Mouse (Mus musculus) frontal cortex, postnatal 25 days (tissue): ENCODE measurements around the gene Cd22.
"Not testable (repeated sequence)": the region's sequence is repeated elsewhere in the genome, so short reads cannot be mapped to it uniquely, and the experiment has no call there.

ENCODE experiments used
- DNase-seq, 2 experiments: peaks; one replicate each; pipeline ENCODE4 v3.0.0; 2022; ENCODE audit warnings: low spot score in 2 of 2

The Cd22 gene

DNA sequence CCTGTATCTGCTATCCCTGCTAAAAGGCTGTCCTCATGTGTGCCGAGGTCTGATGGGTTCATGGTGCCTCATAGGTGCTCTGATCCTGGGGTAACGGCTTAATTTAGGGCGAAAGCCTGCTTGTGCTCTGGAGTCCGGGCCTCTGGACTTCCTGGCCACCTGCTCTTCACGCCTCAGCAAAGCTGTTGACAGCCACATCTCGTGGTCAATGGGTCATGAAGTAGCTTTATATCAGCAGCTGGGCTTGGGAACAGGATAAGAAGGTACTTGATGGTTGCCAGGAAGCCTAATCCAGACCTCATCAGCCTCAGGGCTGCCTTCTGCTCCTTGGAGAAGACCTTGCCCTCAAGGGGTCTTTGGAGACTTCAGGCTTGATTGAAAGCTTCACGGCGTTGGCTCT is 16.8 kb downstream of the Cd22 start:
- DNase-seq: no peak

GRCm38 (mm10) chr7:30861464-30861863 is 18.7 kb downstream of the Cd22 start, which contains the start of gene Ffar1:
Gene Ffar1 (minus strand): TSS chr7:30861564.
- no peak for DNase-seq

DNA sequence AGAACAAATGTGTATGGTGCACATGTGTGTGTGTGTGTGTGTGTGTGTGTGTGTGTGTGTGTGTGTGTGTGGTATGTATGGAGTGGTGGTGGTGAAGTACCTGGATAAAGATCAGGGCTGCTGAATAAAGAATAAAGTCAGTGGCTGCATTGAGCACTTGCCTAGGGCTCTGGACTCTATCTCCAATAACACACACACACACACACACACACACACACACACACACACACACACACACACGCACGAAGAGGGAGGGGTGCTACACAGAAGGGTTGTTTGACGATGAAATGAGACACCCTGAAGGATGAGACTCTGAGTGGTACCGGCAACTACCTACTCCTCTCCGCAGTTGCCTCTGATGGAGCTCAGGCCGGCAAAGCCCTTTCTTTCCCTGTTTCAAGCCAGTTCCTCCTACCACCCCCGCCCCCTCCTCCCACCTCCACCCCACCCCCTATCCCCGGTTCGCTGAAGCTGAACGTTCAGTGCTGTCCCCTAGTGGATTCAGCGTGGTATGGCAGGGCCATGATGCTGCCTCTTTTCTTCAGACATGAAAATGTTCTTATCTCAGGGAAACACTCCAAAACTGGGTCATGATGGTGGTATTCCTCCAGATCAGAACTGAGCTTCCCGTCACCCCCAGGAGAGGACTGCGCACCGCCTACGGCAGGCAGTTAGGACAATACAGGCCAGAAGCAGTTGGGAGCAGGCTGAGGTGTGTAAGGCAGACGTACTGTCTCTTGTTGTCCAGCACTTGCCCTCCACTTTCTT is 20.3 kb downstream of the Cd22 start:
- DNase-seq: peak; percentile 27 to 43

DNA sequence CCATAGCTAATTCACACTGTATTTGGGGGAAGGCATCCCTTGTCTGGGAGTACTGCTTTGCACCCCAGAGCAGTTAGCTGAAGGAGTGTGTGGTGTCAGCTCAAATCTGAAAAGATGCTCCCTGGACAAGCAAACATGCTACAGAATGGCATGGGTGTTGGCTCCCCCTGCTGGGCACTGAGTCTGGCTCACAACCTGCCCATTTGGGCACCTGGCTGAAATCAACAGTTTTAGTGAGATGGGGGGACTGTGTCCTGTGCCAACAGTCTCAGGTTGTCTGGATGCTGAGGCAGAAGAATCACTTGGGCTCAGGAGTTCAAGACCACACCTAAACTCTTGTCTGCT is 20.9 kb downstream of the Cd22 start:
- DNase-seq: peak; percentile 71

DNA sequence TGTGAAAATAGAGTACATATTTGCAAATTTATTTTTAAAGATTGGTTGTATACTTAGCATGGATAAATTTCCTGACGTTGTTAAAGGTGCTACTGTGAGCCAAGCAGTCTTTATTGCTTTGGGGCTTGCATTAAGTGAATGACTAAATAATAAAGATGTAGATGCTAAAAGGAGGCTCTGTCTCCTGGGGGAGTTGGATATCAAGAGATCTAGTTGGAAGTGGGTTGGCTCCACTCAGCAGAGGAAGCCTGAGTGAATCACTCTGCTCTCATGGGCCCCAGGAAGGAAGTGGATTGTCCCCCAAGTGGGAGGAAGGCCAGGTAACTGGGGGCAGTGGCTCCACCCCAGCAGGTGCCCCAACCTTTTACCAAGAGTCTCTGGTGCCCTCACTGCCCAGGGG is 22.4 kb downstream of the Cd22 start:
- DNase-seq: no peak

DNA sequence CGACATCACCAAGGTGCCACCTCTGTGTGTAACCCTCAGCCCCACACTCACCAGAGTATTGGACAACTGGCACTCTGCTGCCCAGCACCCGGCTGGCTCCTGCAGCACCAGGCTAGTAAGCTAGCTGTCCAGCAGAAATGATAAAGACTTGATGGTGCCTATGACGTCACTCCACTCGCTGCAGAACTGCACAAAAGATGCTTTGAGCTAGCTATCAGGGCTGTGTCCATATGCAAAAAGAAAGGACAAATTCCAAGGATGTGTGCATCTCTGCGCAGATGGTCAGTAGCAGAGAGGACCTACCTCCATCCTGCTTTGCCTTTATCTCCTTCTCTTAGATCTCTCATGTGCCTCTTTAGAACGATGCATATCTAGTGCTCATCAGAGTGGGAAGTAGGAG is 24.1 kb downstream of the Cd22 start, which contains the start of gene Ffar3:
Gene Ffar3 (minus strand): TSS at position 101 of the 400 bp plus-strand sequence.
- DNase-seq: no peak

DNA sequence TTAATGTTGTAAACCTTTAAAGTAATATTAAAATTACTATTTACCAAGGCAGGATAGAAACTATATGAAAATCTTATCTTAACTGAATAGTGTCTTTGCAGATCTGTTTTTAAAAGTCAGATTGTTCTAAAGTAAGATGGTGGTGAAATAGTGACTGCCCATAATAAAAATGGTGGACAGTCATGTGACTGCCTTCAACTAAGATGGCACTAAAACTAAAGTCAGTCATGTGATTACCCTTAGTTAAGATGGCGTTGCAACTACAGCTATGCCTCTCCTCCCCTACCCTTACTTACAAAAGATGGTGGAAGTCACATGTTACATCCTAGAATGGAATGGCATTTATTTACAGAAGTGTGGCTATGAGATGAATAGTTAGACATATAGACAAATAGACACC is 28.7 kb downstream of the Cd22 start:
- no peak for DNase-seq

DNA sequence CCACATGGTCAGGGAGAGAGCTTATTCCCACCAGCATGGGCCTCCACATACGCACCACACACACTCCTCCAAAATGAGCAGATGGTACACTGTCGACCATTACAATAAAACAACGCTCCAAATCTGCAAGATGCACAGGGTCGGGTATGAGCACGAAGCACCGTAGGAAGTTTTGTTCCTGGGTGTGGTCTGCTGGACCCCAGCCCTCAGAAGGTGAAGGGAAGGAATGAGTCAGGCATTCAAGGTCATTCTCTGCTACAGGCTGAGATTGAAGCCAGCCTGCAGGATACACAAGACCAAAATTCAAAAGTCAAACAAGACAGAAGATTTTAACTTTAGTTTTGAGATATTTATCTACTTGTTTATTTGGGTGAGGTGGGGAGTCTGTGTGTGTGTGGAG is 32.2 kb downstream of the Cd22 start:
- DNase-seq: no peak

GRCm38 (mm10) chr7:30847386-30847785 is 32.8 kb downstream of the Cd22 start:
- no peak for DNase-seq

DNA sequence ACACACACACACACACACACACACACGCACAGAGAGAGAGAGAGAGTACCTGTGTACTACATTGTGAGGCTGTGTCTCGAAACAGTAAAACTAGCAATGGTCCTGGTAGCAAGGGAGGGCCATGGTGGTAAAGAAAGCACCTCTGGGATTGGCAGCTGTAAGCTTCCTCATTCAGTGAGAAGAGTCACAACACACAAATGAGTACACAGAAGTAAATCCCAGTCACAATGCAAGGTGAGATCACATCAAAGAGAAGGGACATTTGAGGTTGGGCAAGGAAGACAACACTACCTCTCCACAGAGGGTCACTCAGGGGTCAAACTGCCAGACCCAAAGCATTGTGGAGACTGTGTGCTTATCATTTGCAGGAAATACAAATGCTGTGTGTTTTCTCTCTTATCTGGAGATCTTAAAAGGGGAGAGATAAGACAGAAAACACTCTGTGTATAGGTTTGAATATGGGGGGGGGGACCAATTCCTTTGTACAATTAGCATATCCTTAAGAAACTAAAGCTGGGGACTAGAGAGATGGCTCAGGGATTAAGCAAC is 33.6 kb downstream of the Cd22 start:
- DNase-seq: no peak

DNA sequence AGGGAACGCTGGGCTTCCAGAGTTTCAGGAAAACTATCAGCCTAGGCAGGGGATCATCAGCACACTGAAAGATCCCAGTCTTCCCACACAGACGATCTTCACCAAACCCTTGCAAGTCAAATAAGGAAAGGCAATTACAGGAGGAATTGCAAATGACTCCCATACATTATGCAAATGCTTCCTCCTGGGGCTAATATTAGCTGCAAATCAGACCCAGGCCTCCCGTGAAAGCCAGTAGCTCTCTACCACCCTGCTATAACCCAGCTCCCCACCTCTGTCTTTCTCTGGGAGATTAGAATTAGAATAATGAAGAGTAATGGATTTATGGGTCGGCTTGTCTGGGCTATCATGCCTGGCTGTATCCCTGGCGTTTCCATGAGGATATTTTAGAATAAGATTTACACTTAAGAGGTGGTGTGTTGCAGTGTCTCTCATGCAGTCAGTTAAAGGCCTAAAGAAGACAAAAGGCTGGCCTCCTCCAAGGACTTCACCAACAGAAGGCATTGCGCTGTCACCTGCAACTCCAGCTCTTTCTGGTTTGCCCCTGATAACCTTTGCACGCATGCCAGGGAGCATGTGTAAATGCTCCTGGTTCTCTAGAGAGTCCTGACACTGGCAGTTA is 35.4 kb downstream of the Cd22 start:
- DNase-seq: no peak

DNA sequence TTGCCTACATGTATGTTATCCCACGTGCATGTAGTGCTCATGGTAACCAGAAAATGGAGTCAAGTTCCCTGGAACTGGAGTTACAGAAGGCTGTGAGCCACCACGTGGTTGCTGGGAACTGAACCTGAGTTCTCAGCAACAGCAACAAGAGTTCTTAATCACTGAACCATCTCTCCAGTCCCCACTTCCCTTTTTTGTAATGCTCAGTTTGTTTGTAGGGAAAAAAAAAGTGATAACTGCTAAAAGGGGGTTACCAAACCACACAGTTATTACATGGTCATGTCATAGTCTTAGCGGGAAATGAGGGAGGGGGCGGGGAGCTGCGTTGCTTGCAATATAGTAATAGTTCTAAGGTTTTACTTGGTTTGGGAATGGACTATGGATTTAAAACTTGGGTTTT is 38.0 kb downstream of the Cd22 start:
- no peak for DNase-seq

DNA sequence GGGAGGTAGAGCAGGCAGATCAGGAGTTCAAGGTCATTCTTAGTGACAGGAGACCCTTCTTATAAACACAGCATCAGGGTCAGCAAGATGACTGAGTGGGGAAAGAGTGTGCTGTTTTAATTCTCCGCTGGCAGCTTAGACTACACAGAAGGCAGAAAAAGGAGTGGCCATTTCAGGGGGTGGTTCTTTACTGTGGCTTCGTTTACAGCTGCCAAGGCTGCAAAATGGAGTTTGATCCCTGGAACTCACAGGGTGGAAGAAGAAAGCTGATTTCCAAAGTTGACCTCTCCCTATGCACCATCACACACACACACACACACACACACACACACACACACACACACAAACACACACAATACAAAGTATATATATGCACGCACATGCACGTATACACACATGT is 38.8 kb downstream of the Cd22 start:
- DNase-seq: no peak

GRCm38 (mm10) chr7:30840306-30840705 is 39.8 kb downstream of the Cd22 start:
- no peak for DNase-seq

GRCm38 (mm10) chr7:30837277-30837676 is 42.9 kb downstream of the Cd22 start:
- no peak for DNase-seq

GRCm38 (mm10) chr7:30832684-30833083 is 47.5 kb downstream of the Cd22 start:
- not testable (repeated sequence) for DNase-seq

GRCm38 (mm10) chr7:30832261-30832660 is 47.9 kb downstream of the Cd22 start:
- DNase-seq: no peak

GRCm38 (mm10) chr7:30829428-30829827 is 50.7 kb downstream of the Cd22 start:
- no peak for DNase-seq

GRCm38 (mm10) chr7:30828871-30829270 is 51.3 kb downstream of the Cd22 start:
- DNase-seq: not testable (repeated sequence)

DNA sequence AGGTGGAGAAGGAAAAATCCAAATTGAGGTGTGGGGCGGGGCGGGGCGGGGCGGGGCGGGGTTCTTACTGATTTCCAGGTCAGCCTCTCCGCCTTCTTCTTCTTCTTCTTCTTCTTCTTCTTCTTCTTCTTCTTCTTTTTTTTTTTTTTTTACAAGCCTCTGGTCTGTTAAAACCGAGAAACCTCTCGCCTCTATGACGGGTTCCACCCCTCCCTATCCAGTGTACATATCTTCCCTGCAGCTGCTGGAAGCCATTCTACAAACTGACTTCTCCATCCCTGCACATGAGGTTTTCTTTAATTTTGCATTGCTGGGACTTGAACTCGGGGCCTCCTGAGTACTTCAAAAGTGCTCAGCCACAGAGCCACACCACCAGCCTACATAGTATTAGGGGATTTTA is 53.5 kb downstream of the Cd22 start:
- no peak for DNase-seq

GRCm38 (mm10) chr7:30824306-30824705 is 55.8 kb downstream of the Cd22 start:
- no peak for DNase-seq

DNA sequence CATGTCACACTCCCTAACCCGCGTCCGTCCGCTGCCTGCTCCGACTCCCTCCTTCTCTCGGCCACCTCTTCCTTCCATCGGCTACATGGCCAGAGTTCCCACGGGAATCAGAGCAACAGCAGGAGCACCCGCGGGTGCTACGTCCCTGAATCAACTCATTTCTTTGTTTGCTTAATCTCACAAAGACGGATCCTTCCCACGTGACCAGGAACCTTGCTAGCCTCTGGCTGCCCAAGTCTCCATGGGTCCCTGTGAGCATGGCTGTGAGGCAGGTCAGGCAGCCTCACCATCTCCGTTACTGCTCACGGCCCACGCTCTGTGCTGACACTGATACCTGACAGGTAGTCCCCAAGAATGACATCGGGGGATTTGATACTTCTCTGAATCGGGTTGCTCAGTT is 56.5 kb downstream of the Cd22 start, which contains the start of gene Ffar2:
Gene Ffar2 (minus strand): TSS at position 101 of the 400 bp plus-strand sequence.
- no peak for DNase-seq

DNA sequence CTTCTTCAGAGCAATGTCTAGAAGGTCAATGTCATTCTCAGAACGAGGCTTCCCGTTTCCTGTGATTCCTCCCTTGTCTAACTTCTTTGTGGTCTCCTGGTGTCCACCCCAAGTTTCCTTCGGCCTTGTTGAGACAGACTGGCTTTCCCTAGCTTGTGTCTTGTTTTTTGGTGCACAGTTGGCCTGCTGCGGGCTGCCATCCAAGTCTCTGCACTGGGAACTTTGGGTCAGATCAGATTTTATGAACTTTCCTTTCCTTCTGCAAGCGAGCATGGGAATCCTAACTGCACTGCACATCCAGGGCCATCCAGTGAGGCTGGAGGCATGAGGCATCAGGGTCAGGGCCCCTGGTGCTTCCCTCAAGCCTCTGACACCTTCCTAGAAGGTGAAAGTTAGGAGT is 58.6 kb downstream of the Cd22 start:
- no peak for DNase-seq
